Mouse (Mus musculus) ES-Bruce4 (cell line): Measurements from ENCODE around the gene Tcf7.

Experiments used
- CTCF ChIP-seq: IDR thresholded peaks from one replicate; pipeline ENCODE4 v1.8.1; 2011; ENCODE audit warnings: low read depth, low read length
- POLR2A ChIP-seq: IDR thresholded peaks from one replicate; pipeline ENCODE4 v1.8.1; 2011; ENCODE audit warnings: low read length; ENCODE audit not compliant: insufficient read depth

GRCm38 (mm10) chr11:52268104-52268835, 14.5 kb downstream of the Tcf7 start:
- TF ChIP-seq CTCF: no peak
- no peak for TF ChIP-seq POLR2A
